Mouse (Mus musculus): ENCODE measurements at regions not wholly inside any gene's neighbourhood (a gene's known extent, or its start where the extent isn't known, plus 50 kb on each side); places are given as distances from the start of the nearest gene placed in this dataset.
"Not testable (repeated sequence)": the region's sequence is repeated elsewhere in the genome, so short reads cannot be mapped to it uniquely, and the experiment has no call there.

GRCm38 (mm10) chr13:26865930-26866555, 96.1 kb upstream of the Hdgfl1 start:
- no peak for DNase-seq

- DNase-seq = no peak
These were observed 97.8 kb upstream of the Hdgfl1 start for GRCm38 (mm10) chr13:26867794-26868193.

- DNase-seq = peak; percentile 83 to 86
These were observed 140.9 kb upstream of the Prl start for GRCm38 (mm10) chr13:26916477-26916876.

- peak in 1 of 2 experiments; percentile 5 for DNase-seq
These were observed 124.5 kb upstream of the Prl start for GRCm38 (mm10) chr13:26932695-26933438.

- DNase-seq = no peak
These were observed 123.5 kb upstream of the Prl start for GRCm38 (mm10) chr13:26933838-26934237.

GRCm38 (mm10) chr13:26940436-26940835, 116.9 kb upstream of the Prl start:
- no peak for DNase-seq

- DNase-seq = no peak
These were observed 112.9 kb upstream of the Prl start for GRCm38 (mm10) chr13:26944487-26944886.

- no peak for DNase-seq
These were observed 105.9 kb upstream of the Prl start for GRCm38 (mm10) chr13:26951461-26951860.

- DNase-seq = no peak
These were observed 103.5 kb upstream of the Prl start for GRCm38 (mm10) chr13:26953834-26954233.

GRCm38 (mm10) chr13:26959534-26960100, 97.8 kb upstream of the Prl start:
- no peak for DNase-seq

GRCm38 (mm10) chr13:26960531-26960930, 96.8 kb upstream of the Prl start:
- DNase-seq = not testable (repeated sequence)

GRCm38 (mm10) chr13:26976024-26976423, 81.3 kb upstream of the Prl start:
- no peak for DNase-seq

- DNase-seq = no peak
These were observed 76.9 kb upstream of the Prl start for GRCm38 (mm10) chr13:26980475-26980874.
